ENCODE assay signal across 23 mouse cellular contexts in genomic region chr12:4729165-4729564, GRCm38 (mm10). TPM values are rescaled to one million over a fixed set of nuclear protein-coding genes. Genes with fewer than 3 reads are reported as not detected.
A peak's percentile ranks its signal among the peaks of the same experiment; 100 is the strongest.
DNase-seq lines count a peak whose midpoint lies in the region; ATAC-seq and TF ChIP-seq lines count a peak whose summit lies in the region.
"Had no signal": no experiment of that assay in that cellular context is flagged by ENCODE, and none has a peak within 500 bp of the region (broad histone marks: within the 10 kb centered on the region; RNA-seq: fewer than 3 reads in every experiment).

No protein-coding gene starts in this region.

- no peaks in the 10 kb centered on the region for H3K36me3 ChIP-seq in lung, embryonic 14.5 days (ENCODE audit: insufficient read depth)
- peaks cover 0 to 1% of the 10 kb centered on the region in 2 experiments; a peak in 1 of 4 replicates for H3K36me3 ChIP-seq in MEL (ENCODE audit: control insufficient read depth in 1 of 2, insufficient read depth in 2 of 2, low read length in 2 of 2)
- H3K36me3 ChIP-seq in splenic B cell, adult 2 months (ENCODE audit: control insufficient read depth, insufficient read depth, low read length, poor library complexity, severe bottlenecking), result no peaks in the 10 kb centered on the region
- H3K36me3 ChIP-seq in hindbrain, embryonic 13.5 days, result no peaks in the 10 kb centered on the region
- H3K36me3 ChIP-seq: heart, embryonic 10.5 days; kidney, embryonic 15.5 days; limb, embryonic 15.5 days; midbrain, embryonic 10.5 days; neural tube, embryonic 12.5 days had no signal

- H3K4me3 ChIP-seq in gastrocnemius, adult 2 months, result no peak overlapping the region
- H3K4me3 ChIP-seq in lung, embryonic 14.5 days (ENCODE audit: low read depth, low read length), result no peak overlapping the region
- H3K4me3 ChIP-seq in MEL (ENCODE audit: control insufficient read depth in 1 of 2, insufficient read depth in 1 of 2, low read depth in 2 of 2, low read length in 2 of 2), result no peak overlapping the region
- no peak overlapping the region for H3K4me3 ChIP-seq in hindbrain, embryonic 13.5 days
- H3K4me3 ChIP-seq: erythroblast, embryonic 14.5 days; forebrain, embryonic 13.5 days; heart, embryonic 10.5 days; kidney, embryonic 15.5 days; limb, embryonic 15.5 days; midbrain, embryonic 10.5 days; neural tube, embryonic 12.5 days had no signal

- no peak for ATAC-seq in lung, embryonic 14.5 days (ENCODE audit: insufficient read depth)
- no peak for ATAC-seq in hindbrain, embryonic 13.5 days (ENCODE audit: low FRiP score)
- ATAC-seq: forebrain, embryonic 13.5 days had no signal

- WGBS in lung, embryonic 14.5 days, result 84% methylated on average over 3 of the region's 3 CpGs
- 83% methylated on average over 3 of the region's 3 CpGs for WGBS in hindbrain, embryonic 13.5 days

- no peaks in the 10 kb centered on the region for H3K79me2 ChIP-seq in MEL (ENCODE audit: control insufficient read depth, insufficient read depth, low read length, poor library complexity)

- TF ChIP-seq CTCF in gastrocnemius, adult 2 months (IDR thresholded peaks at IDR 0.05), result peak; percentile 24; the same call in 1 of the 2 replicates
- TF ChIP-seq CTCF in lung, embryonic 14.5 days (IDR thresholded peaks at IDR 0.05; ENCODE audit: low read depth), result 0 out of 2 replicates have a peak, but pooled peaks have one; percentile 3
- TF ChIP-seq CTCF in MEL (IDR thresholded peaks at IDR 0.05 in 2 of 3, conservative IDR thresholded peaks at IDR 0.05 in 1 of 3; ENCODE audit: control insufficient read depth in 1 of 3, insufficient read depth in 1 of 3, low read depth in 2 of 3, low read length in 3 of 3, poor library complexity in 1 of 3, severe bottlenecking in 1 of 3), result peak; percentile 15 to 53 (median 40); a peak in 4 of 6 replicates

- H3K9me3 ChIP-seq in lung, embryonic 14.5 days (ENCODE audit: low read depth, low read length), result no peaks in the 10 kb centered on the region
- H3K9me3 ChIP-seq in MEL (replicated peaks; ENCODE audit: insufficient read depth, low read length), result no peaks in the 10 kb centered on the region
- H3K9me3 ChIP-seq in hindbrain, embryonic 13.5 days, result no peaks in the 10 kb centered on the region
- H3K9me3 ChIP-seq: heart, embryonic 10.5 days; kidney, embryonic 15.5 days; limb, embryonic 15.5 days; midbrain, embryonic 10.5 days; neural tube, embryonic 12.5 days had no signal

- H3K27me3 ChIP-seq in lung, embryonic 14.5 days (ENCODE audit: insufficient read depth, low read length), result no peaks in the 10 kb centered on the region
- H3K27me3 ChIP-seq in MEL (ENCODE audit: control insufficient read depth in 1 of 2, insufficient read depth in 2 of 2, low read length in 2 of 2), result no peaks in the 10 kb centered on the region
- no peaks in the 10 kb centered on the region for H3K27me3 ChIP-seq in splenic B cell, adult 2 months (ENCODE audit: control insufficient read depth, insufficient read depth, low read length, poor library complexity, severe bottlenecking)
- H3K27me3 ChIP-seq in hindbrain, embryonic 13.5 days, result no peaks in the 10 kb centered on the region
- H3K27me3 ChIP-seq: forebrain, embryonic 13.5 days; kidney, embryonic 15.5 days; limb, embryonic 15.5 days; neural tube, embryonic 12.5 days had no signal

- peak; percentile 33 for TF ChIP-seq RAD21 in MEL (IDR thresholded peaks at IDR 0.05; ENCODE audit: low read depth, low read length)

- no peak overlapping the region for H3K4me2 ChIP-seq in lung, embryonic 14.5 days
- no peak overlapping the region for H3K4me2 ChIP-seq in hindbrain, embryonic 13.5 days
- H3K4me2 ChIP-seq: forebrain, embryonic 13.5 days; kidney, embryonic 15.5 days; limb, embryonic 15.5 days; neural tube, embryonic 12.5 days had no signal

- H3K27ac ChIP-seq in gastrocnemius, adult 2 months, result no peak overlapping the region
- H3K27ac ChIP-seq in lung, embryonic 14.5 days (ENCODE audit: low read depth), result no peak overlapping the region
- no peak overlapping the region for H3K27ac ChIP-seq in MEL (ENCODE audit: control insufficient read depth, low read depth, low read length)
- no peak overlapping the region for H3K27ac ChIP-seq in hindbrain, embryonic 13.5 days
- H3K27ac ChIP-seq: forebrain, embryonic 13.5 days; heart, embryonic 10.5 days; kidney, embryonic 15.5 days; limb, embryonic 15.5 days; midbrain, embryonic 10.5 days; neural tube, embryonic 12.5 days had no signal

- DNase-seq in gastrocnemius, adult 2 months, result no peak
- DNase-seq in gastrocnemius, postnatal 36 days, result no peak
- DNase-seq in lung, embryonic 14.5 days, result no peak
- DNase-seq in lung, postnatal 14 days, result no peak
- DNase-seq in MEL (ENCODE audit: low read depth, low spot score), result peak; percentile 51
- DNase-seq in splenic B cell, adult 2 months (ENCODE audit: low read depth, low spot score), result peak; percentile 24
- no peak for DNase-seq in kidney, postnatal 4 days
- DNase-seq: adrenal gland, adult 2 months; cerebellum, adult 2 months; cerebellum, postnatal 36 days; heart, postnatal 10 days; lung, adult 2 months; lung, postnatal 4 days; spleen, adult 18-20 months; thymus, adult 18-20 months had no signal

- intact Hi-C loops in gastrocnemius, adult 2 months (cut with DNase I), result no loop called here
- intact Hi-C loops in gastrocnemius, postnatal 36 days (cut with DNase I), result no loop called here

- no peak for TF ChIP-seq EP300 in MEL (IDR thresholded peaks at IDR 0.05; ENCODE audit: low read depth in 1 of 2, low read length in 2 of 2)

- TF ChIP-seq POLR2A in MEL (IDR thresholded peaks at IDR 0.05; ENCODE audit: control insufficient read depth in 1 of 2, insufficient read depth in 1 of 2, low read depth in 1 of 2, low read length in 2 of 2, poor library complexity in 1 of 2), result no peak

- H3K4me1 ChIP-seq in lung, embryonic 14.5 days (ENCODE audit: insufficient read depth), result no peaks in the 10 kb centered on the region; the same call in 1 of the 2 replicates
- H3K4me1 ChIP-seq in MEL (ENCODE audit: control insufficient read depth in 1 of 2, insufficient read depth in 2 of 2, low read length in 2 of 2), result no peaks in the 10 kb centered on the region
- no peaks in the 10 kb centered on the region for H3K4me1 ChIP-seq in hindbrain, embryonic 13.5 days (replicated peaks)
- H3K4me1 ChIP-seq: forebrain, embryonic 13.5 days; heart, embryonic 10.5 days; limb, embryonic 15.5 days; midbrain, embryonic 10.5 days; neural tube, embryonic 12.5 days had no signal

- H3K9ac ChIP-seq in lung, embryonic 14.5 days, result no peak overlapping the region
- H3K9ac ChIP-seq in MEL (ENCODE audit: control insufficient read depth, low read depth, low read length, poor library complexity, severe bottlenecking), result no peak overlapping the region
- no peak overlapping the region for H3K9ac ChIP-seq in hindbrain, embryonic 13.5 days
- H3K9ac ChIP-seq: forebrain, embryonic 13.5 days; kidney, embryonic 15.5 days; limb, embryonic 15.5 days; neural tube, embryonic 12.5 days had no signal

TF ChIP-seq in MEL, 35 proteins besides CTCF, POLR2A, EP300 and RAD21:
- no peak for TF ChIP-seq USF2 (IDR thresholded peaks at IDR 0.05; ENCODE audit: borderline replicate concordance in 1 of 2, insufficient read depth in 1 of 2, low read depth in 1 of 2, low read length in 2 of 2)
- peak; percentile 43 for TF ChIP-seq SMC3 (IDR thresholded peaks at IDR 0.05; ENCODE audit: low read depth, low read length)
- TF ChIP-seq JUND (IDR thresholded peaks at IDR 0.05; ENCODE audit: low read depth, low read length), result no peak

RNA-seq across cellular contexts. Expression of gene Fam228a, which starts 9.1 kb away (rescaled TPM):
- under 1 TPM; 0.17 to 0.18 TPM for total RNA-seq in gastrocnemius, adult 2 months (2021)
- total RNA-seq in gastrocnemius, postnatal 36 days (2021), result not detected
- 0.39 and 0.41 TPM in 2 replicates for polyA plus RNA-seq in lung, embryonic 14.5 days (2014; fragmentation: Nextera tagmentation; extraction: Ambion mirVana)
- total RNA-seq in MEL (2012; rRNA removed), result 0.15 and 0.23 TPM in 2 replicates
- polyA plus RNA-seq in MEL (2012; ENCODE audit: insufficient read depth in 1 of 2, insufficient read length in 2 of 2, low read depth in 1 of 2, low replicate concordance in 2 of 2, missing spikeins in 1 of 2), result under 1 TPM in 1 of 2 experiments, not detected in 1; 0.33 TPM
- 0.75 and 1.1 TPM in 2 replicates for polyA plus RNA-seq in hindbrain, embryonic 13.5 days (2015; fragmentation: Nextera tagmentation; extraction: Ambion mirVana)
- polyA plus RNA-seq: adrenal gland, adult 2 months; erythroblast, embryonic 14.5 days; lung, adult 2 months had no signal

RNA-seq across cellular contexts. Expression of gene Pfn4, which starts 39.7 kb away (rescaled TPM):
- 1 to 10 TPM; 1.0 to 2.1 TPM for total RNA-seq in gastrocnemius, adult 2 months (2021)
- total RNA-seq in gastrocnemius, postnatal 36 days (2021), result 1 to 10 TPM; 1.4 to 1.5 TPM
- 2.1 and 2.5 TPM in 2 replicates for polyA plus RNA-seq in lung, embryonic 14.5 days (2014; fragmentation: Nextera tagmentation; extraction: Ambion mirVana)
- 0.19 and 0.26 TPM in 2 replicates for total RNA-seq in MEL (2012; rRNA removed)
- polyA plus RNA-seq in MEL (2012; ENCODE audit: insufficient read depth in 1 of 2, insufficient read length in 2 of 2, low read depth in 1 of 2, low replicate concordance in 2 of 2, missing spikeins in 1 of 2), result under 1 TPM in 1 of 2 experiments, not detected in 1; 0.70 TPM
- polyA plus RNA-seq in hindbrain, embryonic 13.5 days (2015; fragmentation: Nextera tagmentation; extraction: Ambion mirVana), result 12.0 and 12.1 TPM in 2 replicates
- polyA plus RNA-seq: erythroblast, embryonic 14.5 days had no signal

RNA-seq across cellular contexts. Expression of gene Fam228b, which starts 39.9 kb away (rescaled TPM):
- 10 to 100 TPM in 1 of 2 experiments, 1 to 10 TPM in 1; 7.3 to 12.0 TPM for total RNA-seq in gastrocnemius, adult 2 months (2021)
- total RNA-seq in gastrocnemius, postnatal 36 days (2021), result 1 to 10 TPM; 3.8 to 5.5 TPM
- 1.4 and 1.6 TPM in 2 replicates for polyA plus RNA-seq in lung, embryonic 14.5 days (2014; fragmentation: Nextera tagmentation; extraction: Ambion mirVana)
- 4.0 and 4.8 TPM in 2 replicates for total RNA-seq in MEL (2012; rRNA removed)
- 1 to 10 TPM in 1 of 2 experiments, not detected in 1; 5.3 TPM for polyA plus RNA-seq in MEL (2012; ENCODE audit: insufficient read depth in 1 of 2, insufficient read length in 2 of 2, low read depth in 1 of 2, low replicate concordance in 2 of 2, missing spikeins in 1 of 2)
- 3.4 and 5.2 TPM in 2 replicates for polyA plus RNA-seq in hindbrain, embryonic 13.5 days (2015; fragmentation: Nextera tagmentation; extraction: Ambion mirVana)

Comparison
In these comparisons a context has a peak if more than half of its experiments do, and no peak if none do; other contexts are left out.
1. DNase-seq: peak in MEL (single experiment) and splenic B cell, adult 2 months (single experiment); none in gastrocnemius, adult 2 months (single experiment), gastrocnemius, postnatal 36 days (0 of 2), lung, embryonic 14.5 days (single experiment), lung, postnatal 14 days (single experiment) and kidney, postnatal 4 days (0 of 2).
2. Peak in every context shown above with its lines, with median percentiles within 50 percentile points of each other: CTCF ChIP-seq.